Mouse (Mus musculus): ENCODE data around the gene Gas2l2. TPM values are rescaled to one million over a fixed set of nuclear protein-coding genes. Genes with fewer than 3 reads are reported as not detected.

Gene Gas2l2
- polyA plus RNA-seq, 1 experiment from 2014 or later = not detected

GRCm38 (mm10) chr11:83382876-83383531, 46.3 kb downstream of the Gas2l2 start:
- Histone ChIP-seq H3K27me3 (replicated peaks) (no peaks in the 10 kb centered on the region), H3K4me3 (replicated peaks) (no peak overlapping the region), H3K4me2 (no peak overlapping the region), H3K27ac (no peak overlapping the region), H3K9ac (no peak overlapping the region), H3K9me3 (no peaks in the 10 kb centered on the region), H3K36me3 (no peaks in the 10 kb centered on the region), H3K4me1 (no peaks in the 10 kb centered on the region)
- ATAC-seq (ENCODE audit: insufficient read depth, low FRiP score, low read depth) = no peak
- WGBS = 67% methylated on average over 9 of the region's 9 CpGs

- Histone ChIP-seq H3K4me2 (no peak overlapping the region), H3K9me3 (no peaks in the 10 kb centered on the region), H3K27ac (no peak overlapping the region), H3K36me3 (0 out of 2 replicates have a peak, but pooled peaks cover 5% of the 10 kb centered on the region), H3K27me3 (replicated peaks) (no peaks in the 10 kb centered on the region), H3K9ac (no peak overlapping the region), H3K4me1 (no peaks in the 10 kb centered on the region), H3K4me3 (replicated peaks) (no peak overlapping the region)
- no peak for ATAC-seq (ENCODE audit: insufficient read depth, low FRiP score, low read depth)
- WGBS = 63% methylated on average over 7 of the region's 7 CpGs
These were observed 49.4 kb downstream of the Gas2l2 start for GRCm38 (mm10) chr11:83379745-83380341.

Other genes with a start within 250 kb of the Gas2l2 start
- gene Slfn3, start 238.1 kb downstream of the Gas2l2 start, polyA plus RNA-seq (2015; fragmentation: Nextera tagmentation; extraction: Ambion mirVana) = 0.53 and 0.88 TPM in 2 replicates
- gene Slfn14, start 142.7 kb downstream of the Gas2l2 start, polyA plus RNA-seq (2015; fragmentation: Nextera tagmentation; extraction: Ambion mirVana) = 1.1 and 2.6 TPM in 2 replicates
- 42.3 and 53.0 TPM in 2 replicates for gene Ap2b1, start 130.4 kb downstream of the Gas2l2 start, polyA plus RNA-seq (2015; fragmentation: Nextera tagmentation; extraction: Ambion mirVana)
- 14.0 TPM in 2 replicates for gene Pex12, start 126.9 kb downstream of the Gas2l2 start, polyA plus RNA-seq (2015; fragmentation: Nextera tagmentation; extraction: Ambion mirVana)
- gene Rasl10b, start 20.3 kb downstream of the Gas2l2 start, polyA plus RNA-seq (2015; fragmentation: Nextera tagmentation; extraction: Ambion mirVana) = 2.4 and 2.7 TPM in 2 replicates
- gene 1700020L24Rik, start 8.2 kb upstream of the Gas2l2 start, polyA plus RNA-seq (2015; fragmentation: Nextera tagmentation; extraction: Ambion mirVana) = 0.72 and 1.1 TPM in 2 replicates
- gene Mmp28, start 33.6 kb upstream of the Gas2l2 start, polyA plus RNA-seq (2015; fragmentation: Nextera tagmentation; extraction: Ambion mirVana) = 2.4 and 3.1 TPM in 2 replicates
- 13.4 and 14.9 TPM in 2 replicates for gene Taf15, start 43.6 kb upstream of the Gas2l2 start, polyA plus RNA-seq (2015; fragmentation: Nextera tagmentation; extraction: Ambion mirVana)
- gene Heatr9, start 92.7 kb upstream of the Gas2l2 start, polyA plus RNA-seq (2015; fragmentation: Nextera tagmentation; extraction: Ambion mirVana) = not detected in 2 replicates
- 1.6 and 1.7 TPM in 2 replicates for gene Ccl5, start 101.1 kb upstream of the Gas2l2 start, polyA plus RNA-seq (2015; fragmentation: Nextera tagmentation; extraction: Ambion mirVana)
- 12.9 and 14.2 TPM in 2 replicates for gene Ccl9, start 149.2 kb upstream of the Gas2l2 start, polyA plus RNA-seq (2015; fragmentation: Nextera tagmentation; extraction: Ambion mirVana)
- 12.5 and 16.1 TPM in 2 replicates for gene Ccl6, start 163.6 kb upstream of the Gas2l2 start, polyA plus RNA-seq (2015; fragmentation: Nextera tagmentation; extraction: Ambion mirVana)
- gene Rpl9-ps1, start 216.2 kb upstream of the Gas2l2 start, polyA plus RNA-seq (2015; fragmentation: Nextera tagmentation; extraction: Ambion mirVana) = not detected in 2 replicates
- gene Ccl3, start 219.9 kb upstream of the Gas2l2 start, polyA plus RNA-seq (2015; fragmentation: Nextera tagmentation; extraction: Ambion mirVana) = 0.66 and 1.0 TPM in 2 replicates
- 0.21 and 0.71 TPM in 2 replicates for gene Ccl4, start 233.1 kb upstream of the Gas2l2 start, polyA plus RNA-seq (2015; fragmentation: Nextera tagmentation; extraction: Ambion mirVana)

All from stomach, embryonic 15.5 days (tissue).